Mouse (Mus musculus): Measurements from ENCODE around the gene Tbxa2r. TPM values are rescaled to one million over a fixed set of nuclear protein-coding genes. Genes with fewer than 3 reads are reported as not detected.
A peak's percentile ranks its signal among the peaks of the same experiment; 100 is the strongest.

The Tbxa2r gene
- polyA plus RNA-seq, 1 experiment from 2014 or later: 13.6 TPM

- peaks cover 50% of the 10 kb centered on the region for H3K4me1 ChIP-seq
- H3K9ac ChIP-seq: peak overlapping the region; percentile 65
- H3K4me3 ChIP-seq: no peak overlapping the region
- peak overlapping the region; percentile 73 for H3K27ac ChIP-seq (replicated peaks)
- H3K4me2 ChIP-seq: peak overlapping the region; percentile 11; the same call in 1 of the 2 replicates
- H3K27me3 ChIP-seq (replicated peaks): peaks cover 34% of the 10 kb centered on the region
- peaks cover 10% of the 10 kb centered on the region; the same call in 1 of the 2 replicates for H3K36me3 ChIP-seq
- ATAC-seq (ENCODE audit: extremely low read depth, insufficient number of reproducible peaks, low FRiP score, low TSS enrichment): no peak
- 44% methylated on average over 18 of the region's 19 CpGs for WGBS
- no peaks in the 10 kb centered on the region for H3K9me3 ChIP-seq
Measured at GRCm38 (mm10) chr10:81335393-81336340, 7.1 kb downstream of the Tbxa2r start.

- Histone ChIP-seq H3K36me3 (peaks cover 10% of the 10 kb centered on the region; the same call in 1 of the 2 replicates), H3K27ac (replicated peaks) (peak overlapping the region; percentile 72), H3K4me2 (no peak overlapping the region), H3K4me1 (peaks cover 52% of the 10 kb centered on the region), H3K9ac (peak overlapping the region; percentile 52; the same call in 1 of the 2 replicates), H3K27me3 (replicated peaks) (peaks cover 41% of the 10 kb centered on the region), H3K9me3 (no peaks in the 10 kb centered on the region), H3K4me3 (no peak overlapping the region)
- WGBS: 84% methylated on average over 4 of the region's 4 CpGs
- ATAC-seq (ENCODE audit: extremely low read depth, insufficient number of reproducible peaks, low FRiP score, low TSS enrichment): no peak
Measured at GRCm38 (mm10) chr10:81336558-81336957, 8.0 kb downstream of the Tbxa2r start.

- Histone ChIP-seq H3K27ac (replicated peaks) (no peak overlapping the region), H3K27me3 (replicated peaks) (peaks cover 66% of the 10 kb centered on the region), H3K4me1 (peaks cover 45% of the 10 kb centered on the region), H3K36me3 (peaks cover 7% of the 10 kb centered on the region), H3K4me3 (no peak overlapping the region), H3K4me2 (no peak overlapping the region), H3K9ac (no peak overlapping the region), H3K9me3 (no peaks in the 10 kb centered on the region)
- ATAC-seq (ENCODE audit: extremely low read depth, insufficient number of reproducible peaks, low FRiP score, low TSS enrichment): no peak
- 38% methylated on average over 17 of the region's 17 CpGs for WGBS
Measured at GRCm38 (mm10) chr10:81340551-81341332, 12.2 kb downstream of the Tbxa2r start.

- peaks cover 69% of the 10 kb centered on the region for H3K27me3 ChIP-seq (replicated peaks)
- no peak overlapping the region for H3K4me2 ChIP-seq
- 37% methylated on average over 16 of the region's 16 CpGs for WGBS
- no peaks in the 10 kb centered on the region for H3K9me3 ChIP-seq
- H3K4me1 ChIP-seq: peaks cover 41% of the 10 kb centered on the region
- H3K27ac ChIP-seq (replicated peaks): no peak overlapping the region
- no peak overlapping the region for H3K9ac ChIP-seq
- no peak for ATAC-seq (ENCODE audit: extremely low read depth, insufficient number of reproducible peaks, low FRiP score, low TSS enrichment)
- H3K4me3 ChIP-seq: no peak overlapping the region
- peaks cover 14% of the 10 kb centered on the region for H3K36me3 ChIP-seq
Measured at GRCm38 (mm10) chr10:81341333-81341949, 12.9 kb downstream of the Tbxa2r start.

- H3K9ac ChIP-seq: peak within 1 kb of the TSS; percentile 83
- peak within 1 kb of the TSS; percentile 61 for H3K4me3 ChIP-seq
- 4% methylated on average over 67 of the region's 67 CpGs for WGBS
- H3K4me2 ChIP-seq: peak within 1 kb of the TSS; percentile 87
- peaks cover 51% of the 10 kb centered on the region for H3K4me1 ChIP-seq
- peaks cover 60% of the 10 kb centered on the region for H3K27me3 ChIP-seq (replicated peaks)
- H3K27ac ChIP-seq (replicated peaks): no peak within 1 kb of the TSS
- no peak for ATAC-seq (ENCODE audit: extremely low read depth, insufficient number of reproducible peaks, low FRiP score, low TSS enrichment)
- no peaks in the 10 kb centered on the region for H3K9me3 ChIP-seq
- H3K36me3 ChIP-seq: peaks cover 24% of the 10 kb centered on the region
Measured at GRCm38 (mm10) chr10:81342686-81343505, 14.4 kb downstream of the Tbxa2r start, which contains the start of gene Gipc3. Gene Gipc3, minus strand, starts transcription at chr10:81343266.

- H3K27ac ChIP-seq (replicated peaks): no peak overlapping the region; the same call in 1 of the 2 replicates
- peaks cover 34% of the 10 kb centered on the region for H3K36me3 ChIP-seq
- ATAC-seq (ENCODE audit: extremely low read depth, insufficient number of reproducible peaks, low FRiP score, low TSS enrichment): no peak
- H3K4me1 ChIP-seq: peaks cover 65% of the 10 kb centered on the region
- no peak overlapping the region for H3K4me2 ChIP-seq
- H3K9me3 ChIP-seq: no peaks in the 10 kb centered on the region
- H3K4me3 ChIP-seq: no peak overlapping the region
- peak overlapping the region; percentile 37; the same call in 1 of the 2 replicates for H3K9ac ChIP-seq
- WGBS: 32% methylated on average over 8 of the region's 8 CpGs
- H3K27me3 ChIP-seq (replicated peaks): peaks cover 50% of the 10 kb centered on the region
Measured at GRCm38 (mm10) chr10:81344421-81345161, 16.1 kb downstream of the Tbxa2r start.

GRCm38 (mm10) chr10:81345162-81345534 lies 16.6 kb downstream of the Tbxa2r start:
- WGBS: 77% methylated on average over 4 of the region's 4 CpGs
- peaks cover 50% of the 10 kb centered on the region for H3K27me3 ChIP-seq (replicated peaks)
- H3K4me1 ChIP-seq: peaks cover 68% of the 10 kb centered on the region
- ATAC-seq (ENCODE audit: extremely low read depth, insufficient number of reproducible peaks, low FRiP score, low TSS enrichment): no peak
- no peak overlapping the region for H3K4me3 ChIP-seq
- H3K27ac ChIP-seq (replicated peaks): no peak overlapping the region; the same call in 1 of the 2 replicates
- peaks cover 34% of the 10 kb centered on the region for H3K36me3 ChIP-seq
- H3K9ac ChIP-seq: no peak overlapping the region; the same call in 1 of the 2 replicates
- H3K4me2 ChIP-seq: no peak overlapping the region
- H3K9me3 ChIP-seq: no peaks in the 10 kb centered on the region

GRCm38 (mm10) chr10:81346453-81347067 lies 18.0 kb downstream of the Tbxa2r start:
- Histone ChIP-seq H3K9ac (peak overlapping the region; percentile 71), H3K4me1 (peaks cover 63% of the 10 kb centered on the region), H3K27ac (replicated peaks) (peak overlapping the region; percentile 59; the same call in 1 of the 2 replicates), H3K27me3 (replicated peaks) (peaks cover 43% of the 10 kb centered on the region), H3K4me2 (peak overlapping the region; percentile 66), H3K4me3 (peak overlapping the region; percentile 36), H3K36me3 (peaks cover 34% of the 10 kb centered on the region), H3K9me3 (no peaks in the 10 kb centered on the region)
- WGBS: 12% methylated on average over 55 of the region's 55 CpGs
- ATAC-seq (ENCODE audit: extremely low read depth, insufficient number of reproducible peaks, low FRiP score, low TSS enrichment): no peak

- H3K9me3 ChIP-seq: no peaks in the 10 kb centered on the region
- H3K27me3 ChIP-seq (replicated peaks): peaks cover 18% of the 10 kb centered on the region
- peak overlapping the region; percentile 97 for H3K9ac ChIP-seq
- H3K4me3 ChIP-seq: peak overlapping the region; percentile 86
- H3K27ac ChIP-seq (replicated peaks): peak overlapping the region; percentile 88
- no peak for ATAC-seq (ENCODE audit: extremely low read depth, insufficient number of reproducible peaks, low FRiP score, low TSS enrichment)
- peak overlapping the region; percentile 92 for H3K4me2 ChIP-seq
- H3K36me3 ChIP-seq: peaks cover 34% of the 10 kb centered on the region
- H3K4me1 ChIP-seq: peaks cover 57% of the 10 kb centered on the region
- WGBS: 10% methylated on average over 12 of the region's 12 CpGs
Measured at GRCm38 (mm10) chr10:81349146-81349545, 20.6 kb downstream of the Tbxa2r start.

Data from heart, embryonic 13.5 days (tissue).